Mouse (Mus musculus) spleen, adult 18-20 months (tissue): ENCODE measurements around the gene Mc1r.
A peak's percentile ranks its signal among the peaks of the same experiment; 100 is the strongest.
"Not testable (repeated sequence)": the region's sequence is repeated elsewhere in the genome, so short reads cannot be mapped to it uniquely, and the experiment has no call there.

Source experiments
- DNase-seq, 2 experiments: peaks; one replicate each; pipeline ENCODE4 v3.0.0; 2022; ENCODE audit warnings: mixed read lengths in 2 of 2

Gene Mc1r

GRCm38 (mm10) chr8:123411781-123412327, 4.9 kb downstream of the Mc1r start:
- no peak for DNase-seq

DNA sequence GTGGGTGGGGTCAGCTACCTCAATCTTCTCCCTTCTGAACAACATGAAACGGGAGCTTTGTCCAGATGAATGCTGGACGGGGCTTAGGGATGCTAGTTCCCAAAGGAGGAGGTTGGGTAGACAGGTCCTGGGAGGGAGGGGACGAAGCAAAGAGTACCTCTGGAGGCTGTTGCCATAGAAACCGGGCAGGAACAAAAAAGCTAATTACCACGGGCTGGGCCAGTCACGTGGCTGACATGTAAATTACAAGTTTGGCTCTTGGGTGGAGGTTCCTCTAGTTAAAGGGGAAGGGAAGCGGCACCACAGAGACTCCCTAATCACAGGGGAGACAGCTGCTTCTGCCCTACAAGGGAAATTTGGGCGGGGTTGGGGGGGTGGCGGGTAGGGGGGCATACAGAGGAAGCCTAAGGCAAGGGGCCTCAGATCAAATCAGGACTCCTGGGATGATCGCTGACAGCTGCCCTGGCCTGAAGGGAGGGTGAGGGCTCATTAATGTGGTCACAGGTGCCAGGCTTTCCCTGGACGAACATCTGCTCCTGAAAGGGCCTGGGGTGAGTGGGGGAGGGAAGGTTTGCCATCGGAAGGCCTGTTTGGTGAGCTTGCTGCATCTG, 5.8 kb downstream of the Mc1r start:
- no peak for DNase-seq

DNA sequence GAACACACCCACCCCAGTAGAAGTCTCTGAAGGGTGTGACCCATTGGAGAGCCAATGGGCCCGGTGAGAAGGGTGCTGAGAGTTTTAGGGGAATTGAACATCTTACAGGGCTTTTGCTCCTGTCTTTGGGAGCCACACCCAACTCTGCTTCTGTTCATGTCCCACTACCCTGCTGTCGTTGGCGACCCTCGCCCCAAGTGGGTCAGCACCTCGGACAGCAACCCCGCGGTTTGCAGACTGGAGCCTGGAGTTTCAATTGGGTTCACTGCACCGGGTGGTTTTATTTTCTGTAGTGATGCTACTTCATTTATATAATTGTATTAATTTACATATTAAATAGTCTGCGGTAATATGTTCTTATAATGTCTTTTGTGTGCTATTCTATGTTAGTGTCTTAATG, 7.3 kb downstream of the Mc1r start:
- no peak for DNase-seq

GRCm38 (mm10) chr8:123414997-123415696, 8.2 kb downstream of the Mc1r start:
- not testable (repeated sequence) for DNase-seq

GRCm38 (mm10) chr8:123415967-123416943, 9.3 kb downstream of the Mc1r start:
- DNase-seq = no peak

- no peak for DNase-seq
These were observed 10.1 kb downstream of the Mc1r start for GRCm38 (mm10) chr8:123416944-123417555.

- DNase-seq = no peak
These were observed 12.8 kb downstream of the Mc1r start for GRCm38 (mm10) chr8:123419711-123420110.

- DNase-seq = no peak
These were observed 13.8 kb downstream of the Mc1r start for GRCm38 (mm10) chr8:123420525-123421281.

- DNase-seq = no peak
These were observed 14.4 kb downstream of the Mc1r start for GRCm38 (mm10) chr8:123421325-123421724.

DNA sequence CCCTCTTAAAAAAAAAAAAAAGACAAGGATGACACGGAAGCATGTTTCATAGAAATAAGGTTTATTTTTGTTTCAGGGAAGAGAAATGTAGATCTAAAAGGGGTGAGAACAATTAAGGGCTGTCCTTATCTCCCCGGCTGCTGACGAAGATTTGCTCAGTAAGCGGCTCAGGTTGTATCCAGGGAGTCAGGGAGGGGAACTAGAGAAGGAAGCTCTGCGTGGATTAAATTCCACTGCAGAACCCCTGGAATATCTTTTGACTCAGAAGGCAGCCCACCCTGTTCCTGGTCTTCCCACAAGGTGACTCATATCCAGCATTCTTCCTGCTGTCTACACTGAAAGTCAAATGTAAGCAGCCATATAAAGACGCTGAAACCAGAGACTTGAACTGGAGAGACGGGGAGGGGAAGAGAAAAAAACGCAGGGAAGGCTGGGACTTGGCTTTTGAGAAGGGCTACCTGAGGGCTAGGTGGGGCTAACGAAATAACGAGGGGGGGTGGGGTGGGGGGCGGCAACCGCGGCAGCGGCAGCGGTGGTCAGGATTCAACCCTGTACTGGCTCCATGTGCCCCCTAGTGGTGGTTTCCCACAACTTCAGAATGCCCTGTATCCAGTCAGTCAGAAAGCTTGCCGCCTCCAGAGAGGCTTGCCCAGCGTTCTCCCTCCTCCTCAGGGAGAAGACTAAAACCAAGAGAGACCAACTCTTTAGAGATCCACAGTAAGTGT, 15.3 kb downstream of the Mc1r start:
- peak in 1 of 2 experiments; percentile 61 for DNase-seq

DNA sequence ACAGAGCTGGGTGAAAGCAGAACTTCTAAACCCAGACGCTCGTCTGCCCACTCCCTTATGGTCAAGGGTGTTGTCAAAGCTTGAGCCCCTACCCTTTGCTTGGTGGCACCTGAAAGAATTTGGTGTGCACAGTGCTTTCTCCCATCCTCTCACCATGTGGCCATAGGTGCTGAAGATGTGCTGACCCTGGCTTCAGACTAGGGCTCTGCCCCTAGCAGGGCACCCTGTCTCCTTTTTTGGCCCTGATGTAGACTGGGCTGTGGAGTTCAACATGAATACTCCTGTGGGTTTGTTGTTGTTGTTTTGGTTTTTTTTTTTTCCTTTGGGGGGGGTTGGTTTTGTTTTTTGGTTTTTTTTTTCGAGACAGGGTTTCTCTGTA, 15.9 kb downstream of the Mc1r start:
- DNase-seq = no peak

- no peak for DNase-seq
These were observed 16.5 kb downstream of the Mc1r start, which contains the start of gene Def8 for GRCm38 (mm10) chr8:123423441-123423840. TSS of gene Def8 (plus strand) at chr8:123423527.

- no peak for DNase-seq
These were observed 19.9 kb downstream of the Mc1r start for GRCm38 (mm10) chr8:123426511-123427509.

- DNase-seq = no peak
These were observed 20.9 kb downstream of the Mc1r start for GRCm38 (mm10) chr8:123427639-123428275.

DNA sequence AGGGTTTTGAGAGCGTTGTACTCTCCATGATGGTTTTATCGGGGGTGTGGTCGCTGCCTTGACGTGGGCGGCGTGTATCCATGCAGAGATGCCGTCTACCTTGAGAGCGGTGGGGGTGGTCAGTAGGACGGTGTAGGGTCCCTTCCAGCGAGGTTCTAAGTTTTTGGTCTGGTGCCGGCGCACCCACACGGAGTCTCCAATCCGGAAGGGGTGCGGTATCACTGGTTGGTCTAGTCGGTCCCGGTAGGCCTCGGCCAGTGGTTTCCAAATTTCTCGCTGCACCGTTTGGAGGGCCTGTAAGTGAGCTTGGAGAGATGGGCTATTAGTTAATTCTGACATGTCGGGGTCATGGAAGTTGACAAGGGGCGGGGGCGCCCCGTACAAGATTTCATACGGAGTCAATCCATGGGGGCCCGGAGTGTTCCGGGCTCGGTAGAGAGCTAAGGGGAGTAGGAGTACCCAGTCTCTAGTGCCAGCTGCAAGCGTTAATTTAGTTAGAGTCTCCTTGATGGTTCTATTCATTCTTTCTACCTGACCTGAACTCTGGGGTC, 21.5 kb downstream of the Mc1r start:
- DNase-seq = no peak

- DNase-seq = no peak
These were observed 22.2 kb downstream of the Mc1r start for GRCm38 (mm10) chr8:123428939-123429721.

DNA sequence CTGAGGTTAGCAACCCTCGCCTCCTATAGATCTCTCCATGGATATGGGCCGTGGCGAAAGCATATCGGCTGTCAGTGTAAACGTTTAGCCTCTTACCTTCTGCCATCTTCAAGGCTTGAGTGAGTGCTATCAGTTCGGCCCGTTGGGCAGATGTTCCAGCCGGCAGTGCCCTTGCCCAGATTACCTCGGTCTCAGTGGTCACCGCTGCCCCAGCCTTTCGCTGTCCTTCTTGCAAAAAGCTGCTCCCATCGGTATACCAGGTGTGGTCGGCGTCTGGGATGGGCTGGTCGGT, 22.8 kb downstream of the Mc1r start:
- not testable (repeated sequence) for DNase-seq

GRCm38 (mm10) chr8:123430936-123431335, 24.0 kb downstream of the Mc1r start:
- DNase-seq = not testable (repeated sequence)
